Mouse (Mus musculus) liver, postnatal 0 days (tissue): ENCODE measurements around the gene Cphx1.
"Not testable (repeated sequence)": the region's sequence is repeated elsewhere in the genome, so short reads cannot be mapped to it uniquely, and the experiment has no call there.

ENCODE experiments used
- CTCF ChIP-seq: sonication (generic); IDR thresholded peaks from 2 replicates; pipeline ENCODE4 v1.5.1; 2016; ENCODE audit warnings: antibody characterized with exemption, low read depth
- EP300 ChIP-seq: IDR thresholded peaks from 2 replicates; pipeline ENCODE4 v1.6.1; 2016; ENCODE audit warnings: antibody characterized with exemption, low read depth, mild to moderate bottlenecking

- TF ChIP-seq CTCF, EP300: not testable (repeated sequence)
These were observed 19.5 kb upstream of the Cphx1 start for GRCm38 (mm10) chr14:25918427-25919170.
